Mouse (Mus musculus): Measurements from ENCODE around the gene Gucd1.
"Not testable (repeated sequence)": the region's sequence is repeated elsewhere in the genome, so short reads cannot be mapped to it uniquely, and the experiment has no call there.

The Gucd1 gene

GRCm38 (mm10) chr10:75424498-75424901 is 93.3 kb downstream of the Gucd1 start:
- in situ Hi-C loops (cut with MboI; ENCODE audit: low pct_unique_long_range_greater_than_20kb in 1 of 2, low sequenced_read_pairs in 2 of 2, unreplicated experiment in 1 of 2) = no loop called here

- in situ Hi-C loops (cut with MboI; ENCODE audit: low pct_unique_long_range_greater_than_20kb in 1 of 2, low sequenced_read_pairs in 2 of 2, unreplicated experiment in 1 of 2) = no loop called here
Observed at GRCm38 (mm10) chr10:75418747-75419146, 99.0 kb downstream of the Gucd1 start.

- in situ Hi-C loops (cut with MboI; ENCODE audit: low pct_unique_long_range_greater_than_20kb in 1 of 2, low sequenced_read_pairs in 2 of 2, unreplicated experiment in 1 of 2) = no loop called here
Observed at GRCm38 (mm10) chr10:75417363-75418042, 100.3 kb downstream of the Gucd1 start.

- in situ Hi-C loops (cut with MboI; ENCODE audit: low pct_unique_long_range_greater_than_20kb in 1 of 2, low sequenced_read_pairs in 2 of 2, unreplicated experiment in 1 of 2) = no loop called here
Observed at GRCm38 (mm10) chr10:75414925-75415324, 102.8 kb downstream of the Gucd1 start.

GRCm38 (mm10) chr10:75412114-75413103 is 105.4 kb downstream of the Gucd1 start:
- in situ Hi-C loops (cut with MboI; ENCODE audit: low pct_unique_long_range_greater_than_20kb in 1 of 2, low sequenced_read_pairs in 2 of 2, unreplicated experiment in 1 of 2) = no loop called here

- in situ Hi-C loops (cut with MboI; ENCODE audit: low pct_unique_long_range_greater_than_20kb in 1 of 2, low sequenced_read_pairs in 2 of 2, unreplicated experiment in 1 of 2) = not testable (repeated sequence)
Observed at GRCm38 (mm10) chr10:75411343-75412113, 106.2 kb downstream of the Gucd1 start.

GRCm38 (mm10) chr10:75407741-75408140 is 110.0 kb downstream of the Gucd1 start:
- in situ Hi-C loops (cut with MboI; ENCODE audit: low pct_unique_long_range_greater_than_20kb in 1 of 2, low sequenced_read_pairs in 2 of 2, unreplicated experiment in 1 of 2) = no loop called here

- in situ Hi-C loops (cut with MboI; ENCODE audit: low pct_unique_long_range_greater_than_20kb in 1 of 2, low sequenced_read_pairs in 2 of 2, unreplicated experiment in 1 of 2) = no loop called here
Observed at GRCm38 (mm10) chr10:75406755-75407154, 111.0 kb downstream of the Gucd1 start.

- in situ Hi-C loops (cut with MboI; ENCODE audit: low pct_unique_long_range_greater_than_20kb in 1 of 2, low sequenced_read_pairs in 2 of 2, unreplicated experiment in 1 of 2) = no loop called here
Observed at GRCm38 (mm10) chr10:75405916-75406315, 111.9 kb downstream of the Gucd1 start.

GRCm38 (mm10) chr10:75400958-75401357 is 116.8 kb downstream of the Gucd1 start, which contains the start of gene Upb1:
Gene Upb1, plus strand, starts transcription at chr10:75401115.
- in situ Hi-C loops (cut with MboI; ENCODE audit: low pct_unique_long_range_greater_than_20kb in 1 of 2, low sequenced_read_pairs in 2 of 2, unreplicated experiment in 1 of 2) = no loop called here

GRCm38 (mm10) chr10:75396966-75397365 is 120.8 kb downstream of the Gucd1 start:
- in situ Hi-C loops (cut with MboI; ENCODE audit: low pct_unique_long_range_greater_than_20kb in 1 of 2, low sequenced_read_pairs in 2 of 2, unreplicated experiment in 1 of 2) = no loop called here

- in situ Hi-C loops (cut with MboI; ENCODE audit: low pct_unique_long_range_greater_than_20kb in 1 of 2, low sequenced_read_pairs in 2 of 2, unreplicated experiment in 1 of 2) = no loop called here
Observed at GRCm38 (mm10) chr10:75394796-75395195, 123.0 kb downstream of the Gucd1 start.

GRCm38 (mm10) chr10:75390832-75391231 is 126.9 kb downstream of the Gucd1 start:
- in situ Hi-C loops (cut with MboI; ENCODE audit: low pct_unique_long_range_greater_than_20kb in 1 of 2, low sequenced_read_pairs in 2 of 2, unreplicated experiment in 1 of 2) = no loop called here

GRCm38 (mm10) chr10:75390156-75390555 is 127.6 kb downstream of the Gucd1 start:
- in situ Hi-C loops (cut with MboI; ENCODE audit: low pct_unique_long_range_greater_than_20kb in 1 of 2, low sequenced_read_pairs in 2 of 2, unreplicated experiment in 1 of 2) = no loop called here

- in situ Hi-C loops (cut with MboI; ENCODE audit: low pct_unique_long_range_greater_than_20kb in 1 of 2, low sequenced_read_pairs in 2 of 2, unreplicated experiment in 1 of 2) = no loop called here
Observed at GRCm38 (mm10) chr10:75378688-75379087, 139.1 kb downstream of the Gucd1 start.

GRCm38 (mm10) chr10:75373655-75374351 is 144.0 kb downstream of the Gucd1 start:
- in situ Hi-C loops (cut with MboI; ENCODE audit: low pct_unique_long_range_greater_than_20kb in 1 of 2, low sequenced_read_pairs in 2 of 2, unreplicated experiment in 1 of 2) = not testable (repeated sequence)

GRCm38 (mm10) chr10:75365231-75365633 is 152.5 kb downstream of the Gucd1 start:
- in situ Hi-C loops (cut with MboI; ENCODE audit: low pct_unique_long_range_greater_than_20kb in 1 of 2, low sequenced_read_pairs in 2 of 2, unreplicated experiment in 1 of 2) = no loop called here

- in situ Hi-C loops (cut with MboI; ENCODE audit: low pct_unique_long_range_greater_than_20kb in 1 of 2, low sequenced_read_pairs in 2 of 2, unreplicated experiment in 1 of 2) = no loop called here
Observed at GRCm38 (mm10) chr10:75364796-75365195, 153.0 kb downstream of the Gucd1 start.
